Mouse (Mus musculus) spleen, adult 2 months (tissue): ENCODE results near the gene Rnf182.

Source experiments
- CTCF ChIP-seq: fragments of 200-500 bp; IDR thresholded peaks from 2 replicates; pipeline ENCODE4 v1.5.1; 2011; ENCODE audit warnings: mild to moderate bottlenecking, inconsistent platforms; ENCODE audit not compliant: insufficient read depth, insufficient read length, insufficient replicate concordance; ENCODE audit errors: extremely low read depth
- POLR2A ChIP-seq: fragments of 200-500 bp; IDR thresholded peaks from 2 replicates; pipeline ENCODE4 v1.6.1; 2011; ENCODE audit warnings: low read depth, low read length, inconsistent platforms

DNA sequence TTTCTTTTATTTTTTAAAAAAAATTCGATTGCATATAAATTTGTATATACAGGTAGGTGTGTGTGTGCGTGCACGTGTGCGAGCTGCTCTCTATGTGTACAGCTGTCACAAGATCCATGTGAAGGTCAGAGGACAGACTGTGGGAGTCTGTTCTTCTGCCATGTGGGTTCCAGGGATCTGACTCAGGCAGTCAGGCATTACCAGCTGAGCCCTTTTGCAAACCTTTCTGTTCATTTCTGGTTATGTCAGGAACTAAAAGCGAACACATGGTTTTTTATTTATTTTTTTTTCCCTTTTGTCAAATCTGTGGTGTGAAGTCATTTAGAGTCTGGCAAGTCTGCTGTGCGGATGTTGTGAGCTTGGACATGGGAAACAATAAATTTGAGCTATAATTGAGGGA, 6.7 kb upstream of the Rnf182 start:
- TF ChIP-seq CTCF = no peak
- no peak for TF ChIP-seq POLR2A
